Mouse (Mus musculus) testis, adult 2 months (tissue): ENCODE measurements around the gene Fstl1.

Experiments
- CTCF ChIP-seq: fragments of 200-500 bp; IDR thresholded peaks from 2 replicates; pipeline ENCODE4 v1.5.1; 2012; ENCODE audit warnings: low read depth, mild to moderate bottlenecking, inconsistent platforms, low read length, moderate library complexity; ENCODE audit not compliant: control insufficient read depth, insufficient read depth, insufficient replicate concordance
- POLR2A ChIP-seq: fragments of 200-500 bp; IDR thresholded peaks from 2 replicates; pipeline ENCODE4 v1.6.1; 2012; ENCODE audit warnings: low read depth, mild to moderate bottlenecking, inconsistent platforms, low read length, moderate library complexity; ENCODE audit not compliant: control insufficient read depth

GRCm38 (mm10) chr16:37790781-37791175 is 14.1 kb downstream of the Fstl1 start:
- TF ChIP-seq POLR2A (no peak), CTCF (no peak)
